Mouse (Mus musculus): ENCODE measurements around the gene Top2b. TPM values are rescaled to one million over a fixed set of nuclear protein-coding genes. Genes with fewer than 3 reads are reported as not detected.

The Top2b gene
- polyA plus RNA-seq, 1 experiment: 12.4 TPM

- no peaks in the 10 kb centered on the region for H3K27me3 ChIP-seq (ENCODE audit: control insufficient read depth, insufficient read depth, insufficient read length)
- peaks cover 1% of the 10 kb centered on the region for H3K36me3 ChIP-seq (ENCODE audit: control insufficient read depth, insufficient read depth)
- peak overlapping the region; percentile 64 for H3ac ChIP-seq (ENCODE audit: control insufficient read depth, insufficient read length, low read depth)
- H3K79me2 ChIP-seq (ENCODE audit: control insufficient read depth, insufficient read depth): peaks cover 44% of the 10 kb centered on the region
- peaks cover 35% of the 10 kb centered on the region for H3K79me3 ChIP-seq (ENCODE audit: low read depth)
- H3K4me3 ChIP-seq (ENCODE audit: insufficient read depth, poor library complexity, severe bottlenecking): peak overlapping the region; percentile 63
- TF ChIP-seq CEBPB (IDR thresholded peaks at IDR 0.05; ENCODE audit: low read depth): no peak
- no peak for TF ChIP-seq MYOG (IDR thresholded peaks at IDR 0.05; ENCODE audit: control insufficient read depth, extremely low read depth, insufficient read length)
- no peak for TF ChIP-seq CTCF (IDR thresholded peaks at IDR 0.05; ENCODE audit: control insufficient read depth, insufficient read depth, insufficient read length)
- TF ChIP-seq FOSL1 (IDR thresholded peaks at IDR 0.05; ENCODE audit: insufficient read depth, low read length, poor library complexity, severe bottlenecking): no peak
- no peak for TF ChIP-seq MAX (IDR thresholded peaks at IDR 0.05)
- TF ChIP-seq MYOD1 (IDR thresholded peaks at IDR 0.05; ENCODE audit: control insufficient read depth, insufficient read length, low read depth): no peak
- no peak for TF ChIP-seq USF1 (IDR thresholded peaks at IDR 0.05; ENCODE audit: low read depth)
These were observed 683 bp upstream of the Top2b start for GRCm38 (mm10) chr14:16364161-16364831.

GRCm38 (mm10) chr14:16365362-16366173 is 589 bp downstream of the Top2b start:
- H3K4me3 ChIP-seq (ENCODE audit: insufficient read depth, poor library complexity, severe bottlenecking): peak overlapping the region; percentile 63
- peak overlapping the region; percentile 100 for H3ac ChIP-seq (ENCODE audit: control insufficient read depth, insufficient read length, low read depth)
- TF ChIP-seq USF1 (IDR thresholded peaks at IDR 0.05; ENCODE audit: low read depth) (no peak), CTCF (IDR thresholded peaks at IDR 0.05; ENCODE audit: control insufficient read depth, insufficient read depth, insufficient read length) (no peak), CEBPB (IDR thresholded peaks at IDR 0.05; ENCODE audit: low read depth) (no peak), FOSL1 (IDR thresholded peaks at IDR 0.05; ENCODE audit: insufficient read depth, low read length, poor library complexity, severe bottlenecking) (no peak), MYOD1 (IDR thresholded peaks at IDR 0.05; ENCODE audit: control insufficient read depth, insufficient read length, low read depth) (no peak), MYOG (IDR thresholded peaks at IDR 0.05; ENCODE audit: control insufficient read depth, extremely low read depth, insufficient read length) (no peak), MAX (IDR thresholded peaks at IDR 0.05) (no peak)
- peaks cover 56% of the 10 kb centered on the region for H3K79me2 ChIP-seq (ENCODE audit: control insufficient read depth, insufficient read depth)
- H3K27me3 ChIP-seq (ENCODE audit: control insufficient read depth, insufficient read depth, insufficient read length): no peaks in the 10 kb centered on the region
- peaks cover 6% of the 10 kb centered on the region for H3K36me3 ChIP-seq (ENCODE audit: control insufficient read depth, insufficient read depth)
- peaks cover 42% of the 10 kb centered on the region for H3K79me3 ChIP-seq (ENCODE audit: low read depth)

DNA sequence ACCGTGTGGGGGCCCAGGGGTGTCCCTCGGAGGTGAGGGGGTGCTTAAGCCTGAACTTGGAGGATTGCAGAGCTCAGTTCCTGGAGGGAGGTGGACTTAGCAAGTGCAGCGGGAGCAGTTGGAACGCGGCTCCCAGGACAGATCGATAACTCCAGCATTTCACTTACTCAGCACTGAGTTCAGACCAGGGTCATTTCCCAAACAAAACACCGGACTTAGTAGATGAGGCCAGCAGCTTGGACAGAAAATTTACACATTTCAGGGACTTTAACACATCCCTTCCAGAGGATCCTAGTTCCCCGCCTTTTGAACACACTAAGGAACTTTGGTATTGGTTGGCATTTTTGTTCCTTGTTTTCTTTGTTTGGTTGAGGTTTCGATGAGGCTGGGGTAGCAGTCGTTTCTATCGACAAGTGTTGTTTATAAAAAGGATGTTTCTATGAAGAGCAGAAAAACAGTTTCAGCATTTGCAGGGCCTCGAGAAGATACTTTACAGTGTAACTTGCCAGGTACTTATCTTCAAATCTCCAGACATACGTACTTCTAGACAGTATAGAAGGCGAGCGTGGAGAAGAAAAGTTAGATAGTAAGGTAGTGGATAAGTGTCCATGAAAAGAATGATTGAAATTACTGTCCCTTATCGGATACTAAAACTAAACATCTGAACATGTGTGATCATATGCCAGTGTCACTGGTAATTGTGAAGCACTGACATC is 1.4 kb downstream of the Top2b start:
- H3K79me2 ChIP-seq (ENCODE audit: control insufficient read depth, insufficient read depth): peaks cover 64% of the 10 kb centered on the region

DNA sequence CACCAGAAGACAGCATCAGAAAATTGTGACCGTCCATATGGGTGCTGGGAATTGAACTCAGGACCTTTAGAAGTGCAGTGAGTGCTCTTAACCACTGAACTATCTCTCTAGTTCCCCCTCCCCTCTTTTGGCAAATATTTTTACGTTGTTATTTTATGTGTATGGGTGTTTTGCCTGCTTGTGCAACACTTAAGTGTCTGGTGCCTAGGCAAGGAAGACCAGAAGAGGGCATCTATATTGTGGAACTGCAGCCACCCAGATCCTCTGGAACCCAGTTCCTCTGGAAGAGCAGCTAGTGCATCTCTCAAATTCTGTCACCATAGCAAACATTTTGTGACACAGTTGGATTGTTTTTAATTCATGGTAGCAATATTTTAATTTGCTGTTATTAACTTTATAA is 2.0 kb downstream of the Top2b start:
- no peak overlapping the region for H3K4me3 ChIP-seq (ENCODE audit: insufficient read depth, poor library complexity, severe bottlenecking)
- no peaks in the 10 kb centered on the region for H3K27me3 ChIP-seq (ENCODE audit: control insufficient read depth, insufficient read depth, insufficient read length)
- TF ChIP-seq USF1 (IDR thresholded peaks at IDR 0.05; ENCODE audit: low read depth): no peak
- TF ChIP-seq MYOG (IDR thresholded peaks at IDR 0.05; ENCODE audit: control insufficient read depth, extremely low read depth, insufficient read length): no peak
- no peak for TF ChIP-seq FOSL1 (IDR thresholded peaks at IDR 0.05; ENCODE audit: insufficient read depth, low read length, poor library complexity, severe bottlenecking)
- no peak for TF ChIP-seq CEBPB (IDR thresholded peaks at IDR 0.05; ENCODE audit: low read depth)
- TF ChIP-seq MAX (IDR thresholded peaks at IDR 0.05): no peak
- no peak for TF ChIP-seq MYOD1 (IDR thresholded peaks at IDR 0.05; ENCODE audit: control insufficient read depth, insufficient read length, low read depth)
- TF ChIP-seq CTCF (IDR thresholded peaks at IDR 0.05; ENCODE audit: control insufficient read depth, insufficient read depth, insufficient read length): no peak
- H3K36me3 ChIP-seq (ENCODE audit: control insufficient read depth, insufficient read depth): peaks cover 6% of the 10 kb centered on the region
- H3K79me3 ChIP-seq (ENCODE audit: low read depth): peaks cover 51% of the 10 kb centered on the region
- H3K79me2 ChIP-seq (ENCODE audit: control insufficient read depth, insufficient read depth): peaks cover 71% of the 10 kb centered on the region
- H3ac ChIP-seq (ENCODE audit: control insufficient read depth, insufficient read length, low read depth): no peak overlapping the region

More for the DNA sequence above, 1.4 kb downstream of the Top2b start:
- TF ChIP-seq MYOG (IDR thresholded peaks at IDR 0.05; ENCODE audit: control insufficient read depth, extremely low read depth, insufficient read length): no peak
- no peak for TF ChIP-seq CEBPB (IDR thresholded peaks at IDR 0.05; ENCODE audit: low read depth)
- TF ChIP-seq FOSL1 (IDR thresholded peaks at IDR 0.05; ENCODE audit: insufficient read depth, low read length, poor library complexity, severe bottlenecking): no peak
- no peak for TF ChIP-seq USF1 (IDR thresholded peaks at IDR 0.05; ENCODE audit: low read depth)
- no peak for TF ChIP-seq MAX (IDR thresholded peaks at IDR 0.05)
- TF ChIP-seq MYOD1 (IDR thresholded peaks at IDR 0.05; ENCODE audit: control insufficient read depth, insufficient read length, low read depth): no peak
- no peak for TF ChIP-seq CTCF (IDR thresholded peaks at IDR 0.05; ENCODE audit: control insufficient read depth, insufficient read depth, insufficient read length)
- Histone ChIP-seq H3K27me3 (ENCODE audit: control insufficient read depth, insufficient read depth, insufficient read length) (no peaks in the 10 kb centered on the region), H3K36me3 (ENCODE audit: control insufficient read depth, insufficient read depth) (peaks cover 6% of the 10 kb centered on the region), H3ac (ENCODE audit: control insufficient read depth, insufficient read length, low read depth) (peak overlapping the region; percentile 100), H3K4me3 (ENCODE audit: insufficient read depth, poor library complexity, severe bottlenecking) (peak overlapping the region; percentile 63), H3K79me3 (ENCODE audit: low read depth) (peaks cover 45% of the 10 kb centered on the region)

- Histone ChIP-seq H3K79me2 (ENCODE audit: control insufficient read depth, insufficient read depth) (peaks cover 97% of the 10 kb centered on the region), H3K36me3 (ENCODE audit: control insufficient read depth, insufficient read depth) (peaks cover 6% of the 10 kb centered on the region), H3K27me3 (ENCODE audit: control insufficient read depth, insufficient read depth, insufficient read length) (no peaks in the 10 kb centered on the region), H3K79me3 (ENCODE audit: low read depth) (peaks cover 67% of the 10 kb centered on the region), H3ac (ENCODE audit: control insufficient read depth, insufficient read length, low read depth) (no peak overlapping the region), H3K4me3 (ENCODE audit: insufficient read depth, poor library complexity, severe bottlenecking) (no peak overlapping the region)
- TF ChIP-seq CTCF (IDR thresholded peaks at IDR 0.05; ENCODE audit: control insufficient read depth, insufficient read depth, insufficient read length): no peak
- TF ChIP-seq FOSL1 (IDR thresholded peaks at IDR 0.05; ENCODE audit: insufficient read depth, low read length, poor library complexity, severe bottlenecking): no peak
- TF ChIP-seq MYOG (IDR thresholded peaks at IDR 0.05; ENCODE audit: control insufficient read depth, extremely low read depth, insufficient read length): no peak
- no peak for TF ChIP-seq MAX (IDR thresholded peaks at IDR 0.05)
- TF ChIP-seq MYOD1 (IDR thresholded peaks at IDR 0.05; ENCODE audit: control insufficient read depth, insufficient read length, low read depth): no peak
- TF ChIP-seq CEBPB (IDR thresholded peaks at IDR 0.05; ENCODE audit: low read depth): no peak
- no peak for TF ChIP-seq USF1 (IDR thresholded peaks at IDR 0.05; ENCODE audit: low read depth)
These were observed 7.8 kb downstream of the Top2b start for GRCm38 (mm10) chr14:16372761-16373160.
